Mouse (Mus musculus): ENCODE measurements around the gene Psme2.

DNA sequence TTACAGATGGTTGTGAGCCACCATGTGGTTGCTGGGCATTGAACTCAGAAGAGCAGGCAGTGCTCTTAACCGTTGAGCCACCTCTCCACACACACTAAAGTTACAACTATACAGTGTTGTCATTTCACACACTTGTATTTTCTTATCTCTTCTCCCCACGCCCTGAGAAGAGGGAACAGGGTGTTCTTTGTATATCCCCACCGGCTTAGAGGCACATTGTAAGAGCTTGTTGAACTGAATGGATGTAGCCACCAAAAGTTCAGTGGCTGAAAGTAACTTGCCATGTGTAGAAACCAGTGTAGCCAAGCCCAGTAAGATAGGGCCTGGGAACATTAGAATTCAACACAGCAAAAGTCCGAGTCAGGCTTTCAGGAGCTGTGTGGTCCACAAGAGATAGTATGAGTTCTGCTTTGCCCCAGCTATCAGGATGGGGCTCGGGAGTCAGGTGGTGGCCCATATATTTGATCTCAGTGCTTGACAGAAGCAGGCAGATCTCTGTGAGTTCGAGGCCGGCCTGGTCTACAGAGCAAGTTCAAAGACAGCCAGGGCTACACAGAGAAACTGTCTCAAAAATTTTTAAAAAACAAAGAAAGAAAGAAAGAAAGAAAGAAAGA is 23.8 kb upstream of the Psme2 start:
- TF ChIP-seq UBTF (IDR thresholded peaks at IDR 0.05; ENCODE audit: low read depth, low read length) (no peak), CHD2 (IDR thresholded peaks at IDR 0.05; ENCODE audit: low read length) (no peak), CTCF (conservative IDR thresholded peaks at IDR 0.05 in 1 of 2, IDR thresholded peaks at IDR 0.05 in 1 of 2; ENCODE audit: low read depth in 2 of 2, low read length in 2 of 2) (no peak), MEF2A (IDR thresholded peaks at IDR 0.05; ENCODE audit: borderline replicate concordance, low read depth, low read length) (no peak), POLR2A (IDR thresholded peaks at IDR 0.05; ENCODE audit: low read depth, low read length) (no peak), POLR2AphosphoS2 (IDR thresholded peaks at IDR 0.05; ENCODE audit: low read depth, low read length) (no peak), ZMIZ1 (IDR thresholded peaks at IDR 0.05; ENCODE audit: low read depth, low read length) (no peak), USF2 (conservative IDR thresholded peaks at IDR 0.05; ENCODE audit: low read depth, low read length) (no peak), HCFC1 (IDR thresholded peaks at IDR 0.05; ENCODE audit: low read depth, low read length) (no peak), SMC3 (IDR thresholded peaks at IDR 0.05; ENCODE audit: low read depth, low read length) (no peak), RAD21 (IDR thresholded peaks at IDR 0.05; ENCODE audit: low read depth, low read length) (no peak), MAX (IDR thresholded peaks at IDR 0.05; ENCODE audit: low read length) (no peak), ZC3H11A (IDR thresholded peaks at IDR 0.05; ENCODE audit: low read depth, low read length) (no peak)
